Mouse (Mus musculus) liver (tissue): ENCODE measurements at regions not wholly inside any gene's neighbourhood (a gene's known extent, or its start where the extent isn't known, plus 50 kb on each side); places are given as distances from the start of the nearest gene placed in this dataset.

Experiments
- DNase-seq: peaks from one replicate; pipeline ENCODE4 v3.0.0-alpha.2; 2020; ENCODE audit warnings: mixed read lengths

GRCm38 (mm10) chr2:179381916-179382315 is 60.3 kb upstream of the Cdh4 start:
- DNase-seq: no peak

GRCm38 (mm10) chr2:179382594-179382993 is 59.6 kb upstream of the Cdh4 start:
- no peak for DNase-seq

GRCm38 (mm10) chr2:179386871-179387270 is 55.4 kb upstream of the Cdh4 start:
- DNase-seq: no peak

GRCm38 (mm10) chr2:179390486-179390885 is 51.7 kb upstream of the Cdh4 start:
- DNase-seq: no peak

GRCm38 (mm10) chr2:179390924-179391461 is 51.2 kb upstream of the Cdh4 start:
- DNase-seq: no peak
